Mouse (Mus musculus) limb, embryonic 14.5 days (tissue): ENCODE results near the gene BC004004. TPM values are rescaled to one million over a fixed set of nuclear protein-coding genes. Genes with fewer than 3 reads are reported as not detected.

ENCODE experiments used
- ATAC-seq: fragments of 200-750 bp; cut with Nextera tagmentation; 2 replicates; pipeline ENCODE4 v1.8.0; 2017; ENCODE audit warnings: low read depth, moderate number of reproducible peaks, moderate TSS enrichment; ENCODE audit not compliant: low FRiP score
- DNase-seq: peaks from one replicate; pipeline ENCODE4 v3.0.0-alpha.2; 2015; ENCODE audit warnings: low spot score
- H3K27ac ChIP-seq: fragments of 300-500 bp; sonication (generic); replicated peaks from 2 replicates; pipeline ENCODE4 v1.5.1; 2014; ENCODE audit warnings: low read depth, mild to moderate bottlenecking, low read length, moderate library complexity, mixed read lengths
- H3K27me3 ChIP-seq: fragments of 300-500 bp; sonication (generic); 2 replicates; pipeline ENCODE4 v1.6.1; 2014; ENCODE audit warnings: low read length, mixed read lengths; ENCODE audit not compliant: control insufficient read depth, insufficient read depth
- H3K36me3 ChIP-seq: fragments of 300-500 bp; sonication (generic); 2 replicates; pipeline ENCODE4 v1.6.1; 2014; ENCODE audit warnings: mild to moderate bottlenecking, low read length, moderate library complexity, mixed read lengths; ENCODE audit not compliant: control insufficient read depth, insufficient read depth
- H3K4me1 ChIP-seq: fragments of 300-500 bp; sonication (generic); 2 replicates; pipeline ENCODE4 v1.6.1; 2014; ENCODE audit warnings: antibody characterized with exemption, low read length, mixed read lengths; ENCODE audit not compliant: control insufficient read depth, insufficient read depth
- H3K4me2 ChIP-seq: fragments of 300-500 bp; sonication (generic); replicated peaks from 2 replicates; pipeline ENCODE4 v1.6.1; 2014; ENCODE audit warnings: low read depth, mild to moderate bottlenecking, low read length, moderate library complexity; ENCODE audit not compliant: severe bottlenecking
- H3K4me3 ChIP-seq: fragments of 300-500 bp; sonication (generic); replicated peaks from 2 replicates; pipeline ENCODE4 v1.5.1; 2014; ENCODE audit warnings: low read length
- H3K9ac ChIP-seq: fragments of 300-500 bp; sonication (generic); 2 replicates; pipeline ENCODE4 v1.6.1; 2014; ENCODE audit warnings: mild to moderate bottlenecking, low read depth, low read length, moderate library complexity; ENCODE audit not compliant: severe bottlenecking
- H3K9me3 ChIP-seq: fragments of 300-500 bp; sonication (generic); 2 replicates; pipeline ENCODE4 v1.6.1; 2016; ENCODE audit warnings: low read length; ENCODE audit not compliant: control insufficient read depth
- POLR2A ChIP-seq: fragments of 200-500 bp; IDR thresholded peaks from 2 replicates; pipeline ENCODE4 v1.8.0; 2012; ENCODE audit warnings: inconsistent platforms, mild to moderate bottlenecking, moderate library complexity, borderline replicate concordance; ENCODE audit not compliant: insufficient read depth, insufficient read length; ENCODE audit errors: extremely low read depth
- WGBS: fragments of 180-500 bp; shearing (Covaris S2); extraction: QIAGEN DNeasy Blood & Tissue Kit; methylation state at CpG from one replicate; pipeline ENCODE4 v1.1.7; 2014; 5-methylcytosine and 5-hydroxymethylcytosine counted together
- polyA plus RNA-seq, 2 experiments: library from polyadenylated mRNA; depleted of rRNA in 1 of 2; stranded (reverse) in 1 of 2; unstranded in 1 of 2; fragments of >200 nt; fragmentation: Nextera tagmentation in 1 of 2; extraction: Ambion mirVana in 1 of 2; gene quantifications; 2 replicates each; pipeline versions ENCODE4 v1.2.1 to v1.2.3; 2012 to 2014

Gene BC004004
- polyA plus RNA-seq, 2 experiments = 58.7 to 85.3 TPM

GRCm38 (mm10) chr17:29281541-29281940 is 13.0 kb downstream of the BC004004 start:
- H3K4me2 ChIP-seq = no peak overlapping the region
- H3K4me1 ChIP-seq = no peaks in the 10 kb centered on the region
- WGBS = 91% methylated on average over 5 of the region's 5 CpGs
- no peak overlapping the region for H3K4me3 ChIP-seq
- H3K9me3 ChIP-seq = no peaks in the 10 kb centered on the region
- H3K27ac ChIP-seq = no peak overlapping the region
- H3K27me3 ChIP-seq = no peaks in the 10 kb centered on the region
- TF ChIP-seq POLR2A = no peak
- H3K9ac ChIP-seq = no peak overlapping the region
- DNase-seq = no peak
- H3K36me3 ChIP-seq = peaks cover 30% of the 10 kb centered on the region
- no peak for ATAC-seq

- DNase-seq = no peak
- H3K36me3 ChIP-seq = peaks cover 30% of the 10 kb centered on the region
- H3K27me3 ChIP-seq = no peaks in the 10 kb centered on the region
- no peak for TF ChIP-seq POLR2A
- no peak overlapping the region for H3K4me2 ChIP-seq
- no peak overlapping the region for H3K9ac ChIP-seq
- no peak for ATAC-seq
- no peak overlapping the region for H3K27ac ChIP-seq
- H3K4me1 ChIP-seq = no peaks in the 10 kb centered on the region
- no peaks in the 10 kb centered on the region for H3K9me3 ChIP-seq
- no peak overlapping the region for H3K4me3 ChIP-seq
- 87% methylated on average over 21 of the region's 21 CpGs for WGBS
Measured at GRCm38 (mm10) chr17:29282216-29282952, 13.8 kb downstream of the BC004004 start.

- peaks cover 47% of the 10 kb centered on the region for H3K36me3 ChIP-seq
- H3K9ac ChIP-seq = no peak overlapping the region
- H3K27ac ChIP-seq = no peak overlapping the region
- H3K4me1 ChIP-seq = no peaks in the 10 kb centered on the region; the same call in 1 of the 2 replicates
- no peaks in the 10 kb centered on the region for H3K27me3 ChIP-seq
- TF ChIP-seq POLR2A = no peak
- no peak overlapping the region for H3K4me2 ChIP-seq
- WGBS = 82% methylated on average over 7 of the region's 7 CpGs
- H3K4me3 ChIP-seq = no peak overlapping the region
- no peak for DNase-seq
- H3K9me3 ChIP-seq = no peaks in the 10 kb centered on the region
- ATAC-seq = no peak
Measured at GRCm38 (mm10) chr17:29291793-29292192, 23.2 kb downstream of the BC004004 start.

DNA sequence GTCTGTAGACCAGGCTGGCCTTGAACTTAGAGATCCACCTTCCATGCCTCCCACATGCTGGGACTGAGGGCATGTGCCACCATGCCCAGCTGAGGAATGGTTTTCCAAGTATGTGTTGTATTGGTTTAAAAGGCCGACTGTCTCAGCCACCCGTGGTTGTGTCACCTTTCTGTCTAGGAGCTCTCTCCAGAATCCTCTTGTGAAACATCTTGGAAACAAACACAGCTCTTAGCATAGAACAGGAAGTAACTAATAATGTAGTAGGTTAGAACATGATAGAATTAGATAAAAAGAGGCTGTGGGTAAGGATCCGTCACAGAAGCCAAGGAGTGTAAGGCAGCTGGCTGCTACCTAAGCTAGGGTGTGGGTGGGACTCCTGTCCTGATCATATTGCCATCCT is 24.4 kb downstream of the BC004004 start:
- DNase-seq (no peak), ATAC-seq (no peak)
- no peak overlapping the region for H3K9ac ChIP-seq
- no peaks in the 10 kb centered on the region for H3K27me3 ChIP-seq
- H3K4me2 ChIP-seq = no peak overlapping the region
- no peak overlapping the region for H3K4me3 ChIP-seq
- H3K9me3 ChIP-seq = no peaks in the 10 kb centered on the region
- WGBS = 85% methylated on average over 3 of the region's 3 CpGs
- no peak for TF ChIP-seq POLR2A
- H3K27ac ChIP-seq = no peak overlapping the region
- H3K4me1 ChIP-seq = peaks cover 8% of the 10 kb centered on the region
- H3K36me3 ChIP-seq = peaks cover 49% of the 10 kb centered on the region

- no peak overlapping the region for H3K27ac ChIP-seq
- no peak overlapping the region for H3K4me3 ChIP-seq
- peaks cover 48% of the 10 kb centered on the region for H3K36me3 ChIP-seq
- DNase-seq (no peak), ATAC-seq (no peak)
- WGBS = 67% methylated on average over 9 of the region's 9 CpGs
- peaks cover 8% of the 10 kb centered on the region for H3K4me1 ChIP-seq
- no peak overlapping the region for H3K9ac ChIP-seq
- no peak overlapping the region for H3K4me2 ChIP-seq
- H3K9me3 ChIP-seq = no peaks in the 10 kb centered on the region
- no peaks in the 10 kb centered on the region for H3K27me3 ChIP-seq
- no peak for TF ChIP-seq POLR2A
Measured at GRCm38 (mm10) chr17:29293807-29294605, 25.4 kb downstream of the BC004004 start.
